Mouse (Mus musculus) MN1 (cell line): ENCODE data around the gene Fhad1.

Experiments used
- DNase-seq: peaks from one replicate; pipeline ENCODE4 v3.0.0-alpha.2; 2016; ENCODE audit warnings: low spot score

Fhad1 gene

GRCm38 (mm10) chr4:141932785-141933574 is 81.9 kb downstream of the Fhad1 start:
- no peak for DNase-seq

- DNase-seq: no peak
Measured at GRCm38 (mm10) chr4:141931526-141931925, 83.4 kb downstream of the Fhad1 start.

- no peak for DNase-seq
Measured at GRCm38 (mm10) chr4:141930001-141930400, 84.9 kb downstream of the Fhad1 start.

- DNase-seq: no peak
Measured at GRCm38 (mm10) chr4:141928881-141929281, 86.0 kb downstream of the Fhad1 start.

- DNase-seq: no peak
Measured at GRCm38 (mm10) chr4:141925781-141926345, 89.0 kb downstream of the Fhad1 start.

- DNase-seq: no peak
Measured at GRCm38 (mm10) chr4:141923961-141924360, 90.9 kb downstream of the Fhad1 start.

GRCm38 (mm10) chr4:141920391-141920790 is 94.5 kb downstream of the Fhad1 start:
- DNase-seq: no peak

GRCm38 (mm10) chr4:141917735-141918419 is 97.0 kb downstream of the Fhad1 start:
- no peak for DNase-seq

GRCm38 (mm10) chr4:141914040-141914439 is 100.8 kb downstream of the Fhad1 start:
- DNase-seq: no peak

GRCm38 (mm10) chr4:141913201-141913993 is 101.5 kb downstream of the Fhad1 start:
- no peak for DNase-seq

- DNase-seq: no peak
Measured at GRCm38 (mm10) chr4:141904710-141905109, 110.2 kb downstream of the Fhad1 start.

- DNase-seq: no peak
Measured at GRCm38 (mm10) chr4:141902479-141902858, 112.4 kb downstream of the Fhad1 start.

GRCm38 (mm10) chr4:141901711-141902478 is 113.0 kb downstream of the Fhad1 start:
- no peak for DNase-seq

GRCm38 (mm10) chr4:141900421-141900820 is 114.5 kb downstream of the Fhad1 start:
- no peak for DNase-seq

- no peak for DNase-seq
Measured at GRCm38 (mm10) chr4:141899936-141900335, 114.9 kb downstream of the Fhad1 start.

GRCm38 (mm10) chr4:141898905-141899304 is 116.0 kb downstream of the Fhad1 start:
- DNase-seq: no peak

- DNase-seq: no peak
Measured at GRCm38 (mm10) chr4:141897838-141898237, 117.0 kb downstream of the Fhad1 start.

- DNase-seq: no peak
Measured at GRCm38 (mm10) chr4:141897225-141897624, 117.7 kb downstream of the Fhad1 start.

- no peak for DNase-seq
Measured at GRCm38 (mm10) chr4:141895772-141896171, 119.1 kb downstream of the Fhad1 start.

- no peak for DNase-seq
Measured at GRCm38 (mm10) chr4:141893157-141893784, 121.6 kb downstream of the Fhad1 start.

GRCm38 (mm10) chr4:141886385-141886968 is 128.4 kb downstream of the Fhad1 start:
- no peak for DNase-seq
